Mouse (Mus musculus) layer of hippocampus, adult 18-20 months (tissue): ENCODE measurements around the gene Slc38a6. TPM values are rescaled to one million over a fixed set of nuclear protein-coding genes. Genes with fewer than 3 reads are reported as not detected.

ENCODE experiments used
- DNase-seq, 2 experiments: peaks; one replicate each; pipeline ENCODE4 v3.0.0; 2022; ENCODE audit warnings: low spot score in 2 of 2
- total RNA-seq, 2 experiments: library from RNA; stranded (reverse); gene quantifications; 2 replicates each; pipeline ENCODE4 v1.2.3; 2021

The Slc38a6 gene
- total RNA-seq, 2 experiments from 2014 or later = 11.2 to 11.7 TPM

DNA sequence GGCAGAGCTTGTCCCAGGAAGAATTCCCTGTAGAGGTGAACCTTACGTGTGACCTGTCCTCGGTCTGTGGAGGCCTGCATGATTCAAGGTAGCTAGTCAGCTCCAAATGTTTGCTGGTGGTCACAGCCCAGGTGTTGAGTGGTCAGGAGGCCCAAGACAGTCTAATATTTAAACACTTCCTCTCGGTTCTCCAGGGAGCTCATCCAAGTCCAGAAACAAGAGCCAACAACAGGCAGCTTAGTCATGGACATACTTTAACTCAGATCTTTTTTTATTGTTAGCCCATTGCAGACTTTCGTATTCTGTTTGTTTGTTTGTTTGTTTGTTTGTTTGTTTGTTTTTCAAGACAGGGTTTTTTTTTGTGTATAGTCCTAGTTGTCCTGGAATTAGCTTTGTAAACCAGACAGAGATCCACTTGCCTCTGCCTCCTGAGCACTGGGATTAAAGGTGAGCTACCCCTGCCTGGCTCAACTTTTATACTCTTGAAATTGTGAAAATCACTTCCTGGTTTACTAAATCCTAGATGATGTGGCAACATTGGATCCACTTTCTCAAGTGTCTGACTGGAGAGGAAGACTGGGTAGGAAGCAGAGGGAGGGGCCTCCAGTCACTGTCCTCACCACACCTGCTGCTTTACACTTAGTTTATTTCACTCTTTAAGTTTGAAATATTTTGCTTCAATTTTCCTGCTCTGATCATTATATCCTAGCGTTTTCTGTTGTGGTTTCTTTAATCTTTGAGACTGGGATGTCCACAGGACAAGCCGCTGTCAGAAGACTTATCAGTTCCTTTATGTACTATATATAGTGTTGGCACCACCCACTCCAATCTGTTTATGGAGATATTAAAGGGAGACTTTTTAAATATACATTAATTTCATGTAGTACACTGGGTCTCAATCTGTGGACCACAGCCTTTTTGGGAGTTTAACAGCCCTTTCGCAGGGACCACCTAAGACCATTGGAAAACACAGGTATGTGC is 31.4 kb downstream of the Slc38a6 start:
- DNase-seq = no peak

- DNase-seq = peak in 1 of 2 experiments; percentile 35
Measured at GRCm38 (mm10) chr12:73324180-73324586, 37.6 kb downstream of the Slc38a6 start.

- DNase-seq = no peak
Measured at GRCm38 (mm10) chr12:73324742-73325141, 38.2 kb downstream of the Slc38a6 start.

GRCm38 (mm10) chr12:73325181-73325580 is 38.6 kb downstream of the Slc38a6 start:
- DNase-seq = no peak

DNA sequence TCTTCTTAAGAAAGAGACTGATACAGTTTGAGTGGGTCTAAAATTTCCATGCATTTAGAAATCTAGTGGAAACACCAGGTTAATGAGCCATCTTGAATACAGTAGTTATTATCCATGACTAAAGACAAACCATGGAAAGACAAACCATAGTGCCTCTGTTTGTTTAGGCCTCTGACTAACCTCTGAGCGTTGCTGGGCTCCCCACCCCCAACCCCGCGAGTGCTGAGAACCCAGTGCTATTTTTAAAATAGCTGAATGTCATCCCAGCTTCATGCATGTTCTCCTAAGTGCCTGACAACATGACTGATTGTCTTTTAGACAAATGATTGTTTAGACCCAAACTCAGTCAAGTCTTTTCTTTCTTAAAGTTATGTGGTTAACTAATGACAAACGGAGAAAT is 39.0 kb downstream of the Slc38a6 start:
- DNase-seq = peak in 1 of 2 experiments; percentile 11

- no peak for DNase-seq
Measured at GRCm38 (mm10) chr12:73327381-73327780, 40.8 kb downstream of the Slc38a6 start.

GRCm38 (mm10) chr12:73328448-73329167 is 42.0 kb downstream of the Slc38a6 start:
- DNase-seq = no peak

DNA sequence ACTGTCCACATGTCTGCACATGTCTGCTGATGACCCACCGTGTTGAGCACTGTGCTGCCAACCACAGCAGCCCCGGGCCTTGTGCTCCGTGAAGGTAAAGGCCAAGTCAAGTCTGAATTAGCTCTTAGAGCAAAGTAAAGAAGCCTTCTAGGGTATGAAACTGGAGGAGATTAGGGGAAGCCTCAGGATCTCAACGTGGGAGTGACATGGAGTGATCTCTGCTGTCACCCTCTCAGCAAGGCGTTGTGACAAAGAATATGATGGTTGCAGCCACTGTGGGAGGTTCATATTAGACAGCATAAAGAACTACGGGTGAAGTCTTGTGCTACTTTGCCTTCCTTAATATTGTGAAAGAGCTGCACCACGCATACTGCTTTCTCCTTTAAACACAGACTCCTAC is 43.7 kb downstream of the Slc38a6 start:
- no peak for DNase-seq

- DNase-seq = no peak
Measured at GRCm38 (mm10) chr12:73332701-73333100, 46.1 kb downstream of the Slc38a6 start.

- DNase-seq = peak in 1 of 2 experiments; percentile 38
Measured at GRCm38 (mm10) chr12:73334051-73334551, 47.5 kb downstream of the Slc38a6 start.

DNA sequence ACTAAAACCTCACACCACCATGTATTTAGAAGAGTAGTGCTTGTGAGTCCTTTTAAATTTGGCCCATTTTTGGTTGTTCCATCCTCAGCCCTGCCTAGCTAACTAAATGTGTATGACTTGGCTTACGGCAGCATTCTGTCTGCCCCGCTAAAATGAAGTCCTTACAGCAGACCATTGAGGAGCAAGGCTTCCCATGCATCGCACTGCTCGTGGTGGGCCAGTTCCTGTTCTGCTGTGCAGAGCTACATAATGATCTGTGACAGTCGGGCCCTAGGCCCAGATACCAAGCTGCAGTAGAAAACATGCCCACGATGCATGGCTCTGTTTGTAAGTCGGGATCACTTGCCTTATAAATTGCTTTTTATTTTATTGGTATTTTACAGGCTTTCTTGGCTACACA is 50.5 kb downstream of the Slc38a6 start:
- no peak for DNase-seq

- DNase-seq = peak in 1 of 2 experiments; percentile 15
Measured at GRCm38 (mm10) chr12:73340642-73341293, 54.2 kb downstream of the Slc38a6 start.

- DNase-seq = no peak
Measured at GRCm38 (mm10) chr12:73341703-73342663, 55.4 kb downstream of the Slc38a6 start.

GRCm38 (mm10) chr12:73344300-73344699 is 57.7 kb downstream of the Slc38a6 start:
- DNase-seq = no peak

DNA sequence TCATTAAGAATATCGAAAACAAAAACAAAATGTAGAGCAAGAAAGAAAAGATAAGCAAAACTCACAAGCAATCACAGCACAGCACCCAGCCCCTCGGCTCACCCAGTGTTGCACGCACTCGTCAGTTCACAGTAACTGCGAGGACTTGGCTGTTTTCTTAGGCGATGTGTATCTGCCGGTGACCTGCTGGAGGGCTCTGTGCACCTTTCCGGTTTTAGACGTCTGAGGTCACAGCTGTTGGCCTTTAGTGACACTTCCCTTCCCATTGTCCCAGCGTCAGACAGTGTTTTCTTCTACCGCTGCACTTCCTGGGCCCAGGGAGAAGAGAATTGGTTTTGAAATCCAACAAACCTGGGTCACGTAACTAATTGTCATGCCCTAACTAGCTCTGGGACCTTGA is 58.6 kb downstream of the Slc38a6 start:
- DNase-seq = no peak

- no peak for DNase-seq
Measured at GRCm38 (mm10) chr12:73347202-73347601, 60.6 kb downstream of the Slc38a6 start.

DNA sequence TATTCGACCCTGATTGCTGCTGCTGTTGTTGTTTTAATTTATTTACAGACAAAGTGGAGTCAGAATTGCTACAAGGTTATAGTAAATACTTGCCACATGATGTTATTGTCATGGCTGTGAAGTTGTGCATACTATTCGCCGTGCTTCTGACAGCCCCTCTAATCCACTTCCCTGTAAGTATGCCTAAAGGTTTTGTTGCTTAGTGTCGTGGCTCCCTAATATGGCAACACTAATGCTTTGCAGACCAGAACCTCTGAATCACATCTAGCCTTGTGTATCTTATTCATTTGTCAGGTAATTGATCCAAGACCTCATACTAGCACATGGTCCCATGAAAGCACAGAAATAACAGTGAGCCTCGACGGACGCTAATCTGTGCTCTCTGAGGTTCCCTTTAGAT is 63.9 kb downstream of the Slc38a6 start:
- DNase-seq = no peak

DNA sequence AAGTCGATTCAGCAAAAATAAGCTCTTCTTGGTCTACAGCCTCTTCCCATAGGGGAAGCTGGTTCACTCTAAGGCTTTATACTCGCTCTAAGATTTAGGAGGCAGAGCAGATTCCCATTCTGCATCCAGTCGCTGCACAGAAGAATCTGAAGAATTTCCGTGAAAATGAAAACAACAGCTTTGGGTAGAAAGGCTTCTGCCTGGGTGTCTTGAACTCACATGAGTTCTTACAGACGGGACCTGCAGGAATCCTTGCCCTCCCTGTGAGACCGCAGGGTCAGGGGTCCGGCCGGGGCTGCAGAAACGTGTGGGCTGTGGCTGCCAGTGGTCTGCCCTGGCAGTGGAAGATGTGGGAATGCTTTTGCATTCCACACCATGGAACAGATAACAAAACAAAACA is 64.4 kb downstream of the Slc38a6 start:
- no peak for DNase-seq

DNA sequence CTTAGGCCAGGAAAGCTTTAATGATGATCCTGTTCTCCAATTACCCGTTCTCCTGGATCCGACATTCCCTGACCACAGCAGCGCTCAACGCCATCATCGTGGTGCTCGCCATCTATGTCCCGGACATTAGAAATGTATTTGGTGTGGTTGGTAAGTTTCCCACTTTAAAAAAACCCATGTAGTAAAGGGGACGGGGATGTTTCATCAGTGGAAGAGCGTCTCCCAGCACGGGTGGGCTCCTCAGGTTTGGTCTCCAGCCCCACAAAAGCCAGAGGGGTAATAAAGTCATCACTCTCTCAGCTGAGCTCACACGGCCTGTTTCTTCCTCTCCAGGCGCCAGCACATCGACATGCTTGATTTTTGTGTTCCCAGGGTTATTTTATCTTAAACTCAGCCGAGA is 65.2 kb downstream of the Slc38a6 start:
- no peak for DNase-seq

DNA sequence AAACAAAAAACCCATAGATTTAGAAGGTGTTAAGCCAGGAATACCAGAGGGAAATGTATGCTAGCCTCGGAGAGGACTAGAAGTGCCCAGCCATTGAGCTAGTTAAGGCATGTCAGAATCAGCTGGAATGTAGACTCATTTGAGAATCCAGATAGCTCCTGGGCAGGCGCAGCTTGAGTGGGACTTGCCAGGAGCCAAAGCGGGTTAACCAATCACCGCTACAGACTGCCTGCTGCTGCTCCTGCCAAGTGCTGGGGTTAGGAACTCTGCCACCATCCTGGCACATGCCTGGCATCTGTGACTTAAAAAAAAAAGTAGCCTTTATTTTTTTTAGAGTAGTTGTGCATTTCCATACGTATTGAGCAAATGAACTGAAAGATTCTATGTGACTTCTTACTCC is 66.8 kb downstream of the Slc38a6 start:
- DNase-seq = peak in 1 of 2 experiments; percentile 7
